Mouse (Mus musculus) limb, embryonic 14.5 days (tissue): ENCODE data around the gene Vhl. TPM values are rescaled to one million over a fixed set of nuclear protein-coding genes. Genes with fewer than 3 reads are reported as not detected.

Experiments
- ATAC-seq: fragments of 200-750 bp; cut with Nextera tagmentation; 2 replicates; pipeline ENCODE4 v1.8.0; 2017; ENCODE audit warnings: low read depth, moderate number of reproducible peaks, moderate TSS enrichment; ENCODE audit not compliant: low FRiP score
- DNase-seq: peaks from one replicate; pipeline ENCODE4 v3.0.0-alpha.2; 2015; ENCODE audit warnings: low spot score
- H3K27ac ChIP-seq: fragments of 300-500 bp; sonication (generic); replicated peaks from 2 replicates; pipeline ENCODE4 v1.5.1; 2014; ENCODE audit warnings: low read depth, mild to moderate bottlenecking, low read length, moderate library complexity, mixed read lengths
- H3K27me3 ChIP-seq: fragments of 300-500 bp; sonication (generic); 2 replicates; pipeline ENCODE4 v1.6.1; 2014; ENCODE audit warnings: low read length, mixed read lengths; ENCODE audit not compliant: control insufficient read depth, insufficient read depth
- H3K36me3 ChIP-seq: fragments of 300-500 bp; sonication (generic); 2 replicates; pipeline ENCODE4 v1.6.1; 2014; ENCODE audit warnings: mild to moderate bottlenecking, low read length, moderate library complexity, mixed read lengths; ENCODE audit not compliant: control insufficient read depth, insufficient read depth
- H3K4me1 ChIP-seq: fragments of 300-500 bp; sonication (generic); 2 replicates; pipeline ENCODE4 v1.6.1; 2014; ENCODE audit warnings: antibody characterized with exemption, low read length, mixed read lengths; ENCODE audit not compliant: control insufficient read depth, insufficient read depth
- H3K4me2 ChIP-seq: fragments of 300-500 bp; sonication (generic); replicated peaks from 2 replicates; pipeline ENCODE4 v1.6.1; 2014; ENCODE audit warnings: low read depth, mild to moderate bottlenecking, low read length, moderate library complexity; ENCODE audit not compliant: severe bottlenecking
- H3K4me3 ChIP-seq: fragments of 300-500 bp; sonication (generic); replicated peaks from 2 replicates; pipeline ENCODE4 v1.5.1; 2014; ENCODE audit warnings: low read length
- H3K9ac ChIP-seq: fragments of 300-500 bp; sonication (generic); 2 replicates; pipeline ENCODE4 v1.6.1; 2014; ENCODE audit warnings: mild to moderate bottlenecking, low read depth, low read length, moderate library complexity; ENCODE audit not compliant: severe bottlenecking
- H3K9me3 ChIP-seq: fragments of 300-500 bp; sonication (generic); 2 replicates; pipeline ENCODE4 v1.6.1; 2016; ENCODE audit warnings: low read length; ENCODE audit not compliant: control insufficient read depth
- POLR2A ChIP-seq: fragments of 200-500 bp; IDR thresholded peaks from 2 replicates; pipeline ENCODE4 v1.8.0; 2012; ENCODE audit warnings: inconsistent platforms, mild to moderate bottlenecking, moderate library complexity, borderline replicate concordance; ENCODE audit not compliant: insufficient read depth, insufficient read length; ENCODE audit errors: extremely low read depth
- WGBS: fragments of 180-500 bp; shearing (Covaris S2); extraction: QIAGEN DNeasy Blood & Tissue Kit; methylation state at CpG from one replicate; pipeline ENCODE4 v1.1.7; 2014; 5-methylcytosine and 5-hydroxymethylcytosine counted together
- polyA plus RNA-seq, 2 experiments: library from polyadenylated mRNA; depleted of rRNA in 1 of 2; stranded (reverse) in 1 of 2; unstranded in 1 of 2; fragments of >200 nt; fragmentation: Nextera tagmentation in 1 of 2; extraction: Ambion mirVana in 1 of 2; gene quantifications; 2 replicates each; pipeline versions ENCODE4 v1.2.1 to v1.2.3; 2012 to 2014

Gene Vhl
- polyA plus RNA-seq, 2 experiments: 37.2 to 55.3 TPM

- Histone ChIP-seq H3K4me3 (no peak overlapping the region), H3K4me2 (no peak overlapping the region), H3K36me3 (0 out of 2 replicates have a peak, but pooled peaks cover 5% of the 10 kb centered on the region), H3K9ac (no peak overlapping the region), H3K9me3 (no peaks in the 10 kb centered on the region), H3K27ac (no peak overlapping the region), H3K27me3 (no peaks in the 10 kb centered on the region), H3K4me1 (peaks cover 14% of the 10 kb centered on the region)
- ATAC-seq (no peak), DNase-seq (no peak)
- TF ChIP-seq POLR2A: no peak
- WGBS: 85% methylated on average over 6 of the region's 6 CpGs
Measured at GRCm38 (mm10) chr6:113602821-113603220, 20.9 kb upstream of the Vhl start.

- peak overlapping the region; percentile 92 for H3K4me3 ChIP-seq
- H3K36me3 ChIP-seq: 0 out of 2 replicates have a peak, but pooled peaks cover 8% of the 10 kb centered on the region
- H3K4me1 ChIP-seq: peaks cover 14% of the 10 kb centered on the region
- no peak overlapping the region for H3K27ac ChIP-seq
- DNase-seq (no peak), ATAC-seq (no peak)
- TF ChIP-seq POLR2A: no peak
- peak overlapping the region; percentile 90 for H3K9ac ChIP-seq
- H3K27me3 ChIP-seq: no peaks in the 10 kb centered on the region
- WGBS: 54% methylated on average over 12 of the region's 12 CpGs
- no peaks in the 10 kb centered on the region for H3K9me3 ChIP-seq
- peak overlapping the region; percentile 72 for H3K4me2 ChIP-seq
Measured at GRCm38 (mm10) chr6:113603993-113604392, 19.8 kb upstream of the Vhl start.

- 0 out of 2 replicates have a peak, but pooled peaks cover 8% of the 10 kb centered on the region for H3K36me3 ChIP-seq
- peaks cover 14% of the 10 kb centered on the region for H3K4me1 ChIP-seq
- DNase-seq (peak; percentile 92), ATAC-seq (peak; percentile 94)
- no peaks in the 10 kb centered on the region for H3K27me3 ChIP-seq
- H3K9ac ChIP-seq: peak within 1 kb of the TSS; percentile 90
- WGBS: 2% methylated on average over 54 of the region's 65 CpGs
- peak within 1 kb of the TSS; percentile 72 for H3K4me2 ChIP-seq
- TF ChIP-seq POLR2A: peak; percentile 60; the same call in 1 of the 2 replicates
- H3K9me3 ChIP-seq: no peaks in the 10 kb centered on the region
- H3K27ac ChIP-seq: peak within 1 kb of the TSS; percentile 74
- peak within 1 kb of the TSS; percentile 92 for H3K4me3 ChIP-seq
Measured at GRCm38 (mm10) chr6:113604432-113605223, 19.1 kb upstream of the Vhl start, which contains the start of gene Brk1. TSS of gene Brk1 (plus strand) at chr6:113604772.

- Histone ChIP-seq H3K9me3 (no peaks in the 10 kb centered on the region), H3K9ac (peak overlapping the region; percentile 90), H3K4me1 (peaks cover 14% of the 10 kb centered on the region), H3K4me2 (peak overlapping the region; percentile 72), H3K36me3 (peaks cover 12% of the 10 kb centered on the region), H3K4me3 (peak overlapping the region; percentile 92), H3K27ac (peak overlapping the region; percentile 74; the same call in 1 of the 2 replicates), H3K27me3 (no peaks in the 10 kb centered on the region)
- 3% methylated on average over 10 of the region's 10 CpGs for WGBS
- no peak for TF ChIP-seq POLR2A
- no peak for DNase-seq
- ATAC-seq: no peak
Measured at GRCm38 (mm10) chr6:113605224-113605545, 18.6 kb upstream of the Vhl start.

GRCm38 (mm10) chr6:113608871-113609270, 14.9 kb upstream of the Vhl start:
- ATAC-seq (no peak), DNase-seq (no peak)
- Histone ChIP-seq H3K4me2 (no peak overlapping the region), H3K9ac (no peak overlapping the region), H3K9me3 (no peaks in the 10 kb centered on the region), H3K4me3 (no peak overlapping the region), H3K27me3 (no peaks in the 10 kb centered on the region), H3K27ac (no peak overlapping the region), H3K36me3 (peaks cover 22% of the 10 kb centered on the region), H3K4me1 (peaks cover 14% of the 10 kb centered on the region)
- WGBS: 74% methylated on average over 6 of the region's 6 CpGs
- no peak for TF ChIP-seq POLR2A
